Mouse (Mus musculus) B cell, adult 2 months (primary cell): ENCODE measurements at regions not wholly inside any gene's neighbourhood (a gene's known extent, or its start where the extent isn't known, plus 50 kb on each side); places are given as distances from the start of the nearest gene placed in this dataset.

Experiments
- DNase-seq, 2 experiments: peaks; one replicate each; pipeline ENCODE4 v3.0.0; 2022

GRCm38 (mm10) chr1:190067181-190067580 is 103.3 kb downstream of the Prox1 start:
- no peak for DNase-seq

- DNase-seq: no peak
These were observed 104.1 kb downstream of the Prox1 start for GRCm38 (mm10) chr1:190066426-190066825.

- DNase-seq: no peak
These were observed 108.8 kb downstream of the Prox1 start for GRCm38 (mm10) chr1:190061560-190062295.

DNA sequence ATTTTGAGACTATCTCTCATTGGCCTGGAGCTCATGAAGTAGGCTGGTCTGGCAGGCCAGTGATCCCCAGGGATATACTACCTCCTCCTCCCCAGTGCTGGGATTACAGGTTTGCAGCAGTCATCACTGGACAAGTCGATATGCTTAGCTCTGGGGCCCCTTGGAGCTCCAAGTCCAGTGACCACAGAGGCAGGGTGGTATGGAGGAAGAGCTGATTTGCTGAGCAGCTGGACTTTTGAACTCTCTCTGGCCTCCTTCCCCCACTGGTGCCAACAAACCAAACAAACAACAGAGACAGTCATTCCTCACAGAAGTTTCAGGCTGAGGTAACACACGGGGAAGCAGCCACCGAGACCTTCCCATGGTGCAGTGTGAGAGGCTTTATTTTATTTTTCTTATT is 111.5 kb downstream of the Prox1 start:
- DNase-seq: no peak

GRCm38 (mm10) chr1:190056931-190057330 is 113.6 kb downstream of the Prox1 start:
- DNase-seq: no peak

GRCm38 (mm10) chr1:190051903-190052302 is 118.6 kb downstream of the Prox1 start:
- no peak for DNase-seq

- DNase-seq: no peak
These were observed 121.9 kb downstream of the Prox1 start for GRCm38 (mm10) chr1:190048521-190049170.

DNA sequence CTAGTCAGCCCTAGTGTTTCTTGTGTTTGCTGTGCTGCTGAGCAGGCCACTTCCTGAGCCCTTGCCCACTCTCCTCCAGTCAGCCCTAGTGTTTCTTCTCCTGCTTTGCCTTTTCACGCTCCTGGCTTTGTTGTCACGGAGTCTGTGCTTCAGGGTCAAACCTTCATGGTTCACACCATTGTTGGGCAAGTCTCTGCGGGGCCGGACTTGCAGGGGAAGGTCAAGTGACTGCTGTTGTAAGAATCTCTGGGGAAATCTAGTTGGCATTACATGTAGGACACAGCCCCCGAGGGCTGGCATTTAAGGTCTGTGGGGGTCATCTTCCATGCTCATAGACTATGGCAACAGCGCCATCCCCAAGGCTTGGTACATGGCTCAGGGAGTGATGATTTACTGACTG is 123.3 kb downstream of the Prox1 start:
- DNase-seq: no peak

DNA sequence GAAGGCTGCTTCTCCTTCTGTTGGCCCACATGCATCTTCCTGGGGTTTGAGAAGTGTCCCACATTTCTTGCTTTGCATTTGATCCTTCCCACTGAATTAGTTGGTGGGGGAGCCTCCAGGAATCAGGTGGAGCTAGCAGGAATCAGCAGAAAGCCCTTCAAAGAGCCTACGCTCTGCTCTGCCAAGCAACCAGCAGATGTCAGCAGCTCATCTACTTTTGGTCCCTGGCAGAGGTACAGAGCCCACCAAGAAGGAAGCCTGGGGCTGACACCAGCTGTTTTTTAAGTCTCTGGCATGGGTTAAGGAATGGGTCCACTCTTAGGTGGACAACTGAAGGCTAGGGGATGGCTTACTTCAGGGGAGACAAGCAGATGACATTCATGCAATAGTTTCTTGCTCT is 123.6 kb upstream of the Smyd2 start:
- DNase-seq: no peak

- no peak for DNase-seq
These were observed 121.9 kb upstream of the Smyd2 start for GRCm38 (mm10) chr1:190044036-190044435.

DNA sequence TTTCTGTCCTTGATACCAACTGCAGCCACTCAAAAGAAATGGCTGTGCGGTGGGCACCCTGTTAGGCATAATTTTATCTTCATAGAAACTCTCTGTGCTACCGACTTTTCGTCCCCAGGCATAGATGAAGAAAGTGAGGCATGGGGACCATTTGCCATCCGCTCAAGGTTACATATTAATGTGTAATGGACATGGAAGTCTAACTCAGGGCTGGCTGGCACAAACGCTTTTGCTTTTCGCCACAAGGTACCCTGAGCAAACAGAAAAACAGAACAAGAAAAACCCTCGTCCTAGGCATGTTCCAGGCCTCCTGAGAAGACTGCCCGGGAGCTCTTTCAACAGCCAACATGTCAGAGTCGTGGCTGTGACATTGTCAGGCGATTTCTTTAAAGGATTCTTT is 121.0 kb upstream of the Smyd2 start:
- DNase-seq: no peak

- DNase-seq: no peak
These were observed 120.0 kb upstream of the Smyd2 start for GRCm38 (mm10) chr1:190042197-190042596.

GRCm38 (mm10) chr1:190041096-190041706 is 119.0 kb upstream of the Smyd2 start:
- no peak for DNase-seq

DNA sequence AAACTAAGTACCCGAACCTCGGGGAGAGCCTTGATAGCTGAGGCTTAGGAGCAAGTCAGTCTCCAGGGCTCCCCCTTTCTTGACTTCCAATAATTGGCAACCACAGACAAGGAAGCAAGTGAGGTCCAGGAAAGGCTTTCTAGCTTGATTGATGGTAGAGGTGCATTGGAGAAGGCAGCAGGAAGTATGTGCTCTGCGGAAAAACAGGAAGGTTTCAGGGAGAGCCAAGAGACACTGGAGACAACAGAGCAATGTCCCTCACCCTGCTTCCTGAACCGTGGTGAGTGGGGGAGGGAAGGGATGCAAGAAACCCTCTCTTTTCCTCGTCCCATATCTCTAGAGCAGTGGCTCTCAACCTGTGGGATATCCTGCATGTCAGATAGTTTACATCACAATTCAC is 115.9 kb upstream of the Smyd2 start:
- no peak for DNase-seq

DNA sequence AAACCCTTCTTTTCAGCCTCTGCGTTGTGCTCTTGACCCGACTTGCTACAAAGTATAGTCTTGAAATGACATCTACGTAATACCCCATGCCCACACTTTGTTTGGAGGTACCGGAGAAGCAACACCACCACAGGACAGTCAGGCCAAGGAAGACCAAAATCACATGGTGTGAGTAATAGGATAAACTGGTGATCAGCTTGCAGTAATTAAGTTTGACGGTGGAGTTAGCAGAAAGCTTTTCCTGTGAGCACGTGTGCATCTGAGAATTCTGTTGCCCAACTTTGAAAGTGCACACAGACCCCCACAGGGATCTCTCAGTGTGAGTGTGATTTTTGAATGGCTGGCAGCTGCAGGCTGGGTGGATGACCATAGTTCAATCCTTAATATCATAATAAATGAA is 114.6 kb upstream of the Smyd2 start:
- no peak for DNase-seq

DNA sequence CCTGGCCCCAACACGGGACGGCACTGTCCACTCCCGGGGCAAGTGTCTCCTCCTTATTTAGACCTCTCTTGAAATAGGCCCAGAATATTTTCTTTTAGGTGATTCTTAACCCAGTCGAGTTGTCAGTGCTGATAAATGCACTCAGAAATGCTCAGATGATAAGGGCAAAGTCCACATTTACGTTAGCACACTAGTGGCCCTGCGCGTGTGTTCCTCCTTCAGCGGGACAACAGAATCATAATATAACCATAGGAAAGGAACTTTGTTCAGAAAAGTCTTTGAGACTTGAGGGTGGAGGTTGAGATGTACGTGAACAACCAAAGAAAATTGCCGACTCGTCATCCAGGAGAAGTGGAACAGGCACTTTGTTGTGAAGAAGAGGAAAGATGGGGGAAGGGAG is 113.8 kb upstream of the Smyd2 start:
- DNase-seq: no peak

GRCm38 (mm10) chr1:190034091-190034490 is 111.9 kb upstream of the Smyd2 start:
- no peak for DNase-seq

DNA sequence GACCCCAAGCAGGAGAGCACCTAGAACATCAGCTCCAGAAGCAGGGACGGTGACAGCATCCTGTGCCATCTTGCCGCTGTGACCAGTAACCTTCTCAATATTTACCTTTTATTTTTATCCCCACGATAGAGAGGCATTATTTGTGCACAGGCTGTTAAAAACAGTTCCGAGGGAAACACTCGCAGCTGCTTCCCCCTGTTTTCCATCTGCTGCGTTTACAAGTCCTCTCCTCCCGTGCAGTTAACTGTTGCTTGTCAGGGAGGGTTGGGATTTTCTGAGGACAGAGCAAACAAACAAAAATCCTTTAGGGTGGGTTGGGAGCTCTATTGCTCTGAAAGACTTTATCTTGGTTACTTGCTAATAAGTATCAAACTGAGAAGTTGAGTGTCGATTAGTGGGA is 105.4 kb upstream of the Smyd2 start:
- DNase-seq: no peak

DNA sequence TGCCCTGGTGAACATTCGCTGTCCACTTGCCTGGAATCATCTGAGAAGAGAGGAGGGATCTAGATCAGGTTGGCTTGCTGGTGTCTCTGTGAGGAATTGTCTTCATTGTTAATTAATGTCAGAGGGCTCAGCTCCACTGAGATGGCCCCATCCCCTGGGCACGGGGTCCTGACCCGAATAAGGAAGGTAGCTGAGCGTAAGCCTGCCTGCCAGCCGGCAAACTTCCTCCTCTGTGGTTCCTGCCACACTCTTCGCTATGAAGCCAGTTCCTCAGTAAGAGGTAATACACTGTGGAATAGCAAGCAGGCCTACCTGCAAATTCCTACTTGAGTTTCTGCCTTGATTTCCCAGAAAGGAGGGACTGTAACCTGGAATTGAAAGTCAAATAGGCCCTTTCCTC is 87.3 kb upstream of the Smyd2 start:
- no peak for DNase-seq

GRCm38 (mm10) chr1:190007271-190007670 is 85.1 kb upstream of the Smyd2 start:
- DNase-seq: no peak

DNA sequence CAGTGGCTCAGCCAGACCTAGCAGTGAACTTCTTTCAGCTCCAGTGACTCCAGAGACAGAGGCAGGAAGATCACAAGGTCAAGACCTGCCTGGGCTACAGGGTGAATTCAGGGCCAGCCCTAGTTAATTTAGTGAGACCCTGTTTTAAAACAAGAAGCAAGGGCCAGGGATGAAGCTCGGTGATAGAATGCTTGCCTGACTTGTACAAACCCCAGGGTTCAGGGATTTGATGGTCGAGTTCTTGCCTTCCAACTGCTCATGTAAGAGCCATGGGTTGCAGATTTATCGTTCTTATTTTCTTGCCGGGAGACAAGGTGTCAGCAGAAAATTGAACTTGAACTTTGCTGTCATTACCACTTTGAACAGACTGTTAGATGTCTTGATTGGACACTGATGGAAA is 78.9 kb upstream of the Smyd2 start:
- DNase-seq: no peak

DNA sequence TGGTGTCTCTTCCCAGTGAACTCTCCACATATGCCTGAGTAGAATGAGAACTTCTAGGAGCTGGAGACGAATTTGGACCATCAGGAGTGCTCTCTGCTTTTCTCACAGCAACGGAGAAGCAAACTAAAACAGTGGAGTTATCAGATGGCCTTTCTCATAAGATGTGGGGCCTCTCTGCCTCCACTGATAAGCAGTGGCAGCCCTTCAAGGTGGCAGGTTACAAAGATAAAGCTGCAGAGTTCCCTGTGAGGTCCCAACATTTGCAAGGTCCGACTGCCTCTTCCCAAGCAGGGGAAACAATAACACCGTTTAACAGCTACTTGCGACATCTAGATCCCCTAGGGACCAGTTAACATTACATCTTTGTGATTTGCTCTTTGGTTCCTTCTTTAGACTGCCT is 71.5 kb upstream of the Smyd2 start:
- DNase-seq: no peak

GRCm38 (mm10) chr1:189993221-189993620 is 71.1 kb upstream of the Smyd2 start:
- DNase-seq: no peak

DNA sequence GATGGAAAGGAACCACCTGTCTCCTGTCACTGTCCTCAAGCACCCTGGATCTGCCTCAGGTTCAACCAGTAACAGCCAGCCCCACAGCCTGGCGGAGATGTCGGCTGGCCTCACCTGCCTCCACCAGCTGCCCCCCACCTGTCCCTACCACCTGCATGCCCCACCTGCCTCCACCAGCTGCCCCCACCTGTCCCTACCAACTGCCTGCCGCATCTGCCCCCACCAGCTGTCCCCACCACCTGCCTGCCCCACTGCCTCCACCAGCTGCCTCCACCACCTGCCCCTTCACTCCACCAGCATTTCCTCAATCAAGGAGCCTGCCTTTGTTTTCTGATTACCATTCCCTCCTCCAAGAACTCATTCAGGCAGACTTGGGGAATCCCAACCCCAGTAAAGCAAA is 68.9 kb upstream of the Smyd2 start:
- no peak for DNase-seq
